Mouse (Mus musculus): ENCODE measurements around the gene Acad8.

Acad8 gene

DNA sequence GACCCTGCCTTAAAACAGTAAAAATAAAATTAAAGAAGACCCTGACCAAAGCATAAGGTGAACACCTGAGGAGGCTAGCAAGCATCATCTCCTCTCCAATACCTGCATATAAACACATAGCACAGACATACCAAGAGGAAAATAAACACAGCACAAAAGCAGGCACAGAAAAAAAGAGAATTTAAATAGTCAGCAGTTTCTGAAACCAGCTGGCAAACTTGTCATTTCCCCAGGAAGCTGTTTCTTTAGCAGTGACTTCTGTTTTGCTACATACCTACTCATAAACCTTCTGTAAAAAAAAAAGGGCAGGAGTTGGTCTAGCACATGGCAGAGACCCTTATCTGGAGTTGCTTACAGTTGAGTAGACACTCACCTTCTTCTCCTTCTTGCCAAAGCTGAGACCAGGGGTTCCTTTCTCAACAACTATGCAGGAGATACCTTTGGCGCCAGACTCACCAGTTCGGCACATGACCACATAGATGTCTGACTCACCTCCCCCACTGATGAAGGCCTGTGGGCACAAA, 14.2 kb downstream of the Acad8 start:
- no peak for DNase-seq (ENCODE audit: low spot score)

DNA sequence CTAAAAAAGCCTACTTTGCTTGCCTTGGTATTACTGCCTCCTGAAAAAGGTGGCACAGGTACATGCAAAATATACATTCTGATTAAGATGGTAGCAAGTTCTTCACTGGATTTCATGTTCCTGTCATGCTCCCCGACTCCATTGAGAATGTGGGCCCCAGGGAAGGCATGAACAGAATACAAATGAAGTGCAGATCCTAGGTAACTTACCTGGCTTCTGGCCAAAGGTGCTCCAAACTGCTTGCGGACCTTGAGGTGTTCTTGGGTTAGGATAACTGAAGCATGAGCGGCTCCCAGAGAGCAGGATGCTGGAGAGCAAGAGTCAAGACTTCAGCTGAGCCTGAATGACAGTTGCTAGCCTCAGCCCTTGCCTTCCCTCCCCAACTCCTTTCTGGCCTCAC, 20.6 kb downstream of the Acad8 start:
- DNase-seq (ENCODE audit: low spot score): no peak

DNA sequence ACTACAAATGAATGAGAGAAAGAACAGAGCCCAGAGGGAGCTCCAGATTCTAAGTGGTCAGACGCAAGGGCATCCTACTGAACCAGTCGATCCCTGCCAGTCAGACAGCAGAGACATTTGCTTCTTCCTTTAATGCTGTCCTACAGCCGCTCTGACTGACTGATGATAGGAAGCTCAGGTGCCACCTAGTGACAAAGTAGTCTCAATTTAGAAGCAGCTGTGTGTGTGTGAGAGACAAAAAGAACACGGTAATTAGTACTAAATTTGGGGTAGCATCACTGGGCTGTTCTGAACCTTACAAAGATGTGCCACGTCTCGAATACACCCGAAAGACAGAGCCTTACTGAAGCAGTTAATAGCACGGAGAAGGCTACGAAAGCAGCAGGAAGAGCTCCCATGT, 21.6 kb downstream of the Acad8 start:
- DNase-seq (ENCODE audit: low spot score): no peak

DNA sequence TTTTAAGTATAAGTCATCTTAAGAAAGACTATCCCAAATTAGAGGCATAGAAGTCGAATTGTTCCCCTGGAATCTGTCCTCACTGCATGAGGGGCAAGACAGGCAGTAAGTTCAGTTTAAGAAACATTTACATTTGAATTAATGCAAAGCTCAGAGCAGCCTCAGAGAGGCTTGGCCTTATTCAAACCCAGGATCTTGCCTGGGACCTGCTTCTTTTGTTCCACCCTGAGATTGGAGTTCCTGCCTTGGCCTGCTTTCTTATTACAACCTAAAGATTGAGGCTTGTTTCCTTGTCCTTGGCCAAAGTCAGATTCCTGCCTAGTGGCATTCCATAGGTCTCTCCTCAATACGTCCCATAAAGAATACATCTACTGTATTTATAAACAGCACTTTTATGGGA, 51.6 kb downstream of the Acad8 start:
- no peak for DNase-seq (ENCODE audit: low spot score)

DNA sequence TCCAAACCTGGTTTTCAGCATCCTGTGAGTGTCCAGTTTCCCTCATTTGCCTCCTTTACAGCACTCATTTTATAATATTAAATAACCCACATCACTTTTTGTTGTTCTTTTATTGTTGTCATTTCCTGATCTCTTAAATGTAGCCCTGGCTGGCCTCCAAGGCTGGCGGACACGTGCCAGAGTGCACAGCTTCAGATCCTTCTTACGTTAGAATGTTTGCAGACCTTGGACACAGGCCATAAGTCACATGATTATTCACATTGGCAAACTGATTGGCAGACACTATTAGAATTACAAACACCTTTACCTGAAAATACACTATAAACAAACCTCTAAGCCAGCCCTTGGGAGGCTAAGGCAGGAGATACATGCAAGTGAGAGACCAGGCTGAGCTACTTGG, 75.2 kb downstream of the Acad8 start:
- no peak for DNase-seq (ENCODE audit: low spot score)
